Mouse (Mus musculus) 3T3-L1 (cell line): ENCODE measurements around the gene Srsf11.

Source experiments
- DNase-seq: peaks from one replicate; pipeline ENCODE4 v3.0.0-alpha.2; 2015; ENCODE audit warnings: low read depth, low spot score

Gene Srsf11

GRCm38 (mm10) chr3:158036329-158036988 lies at the start of gene Srsf11, which contains the start of gene Lrrc40:
Gene Srsf11 (minus strand): TSS chr3:158036639.
Gene Lrrc40 (plus strand): TSS chr3:158036662.
- peak; percentile 97 for DNase-seq

GRCm38 (mm10) chr3:158077828-158078227 lies 41.4 kb upstream of the Srsf11 start:
- no peak for DNase-seq

DNA sequence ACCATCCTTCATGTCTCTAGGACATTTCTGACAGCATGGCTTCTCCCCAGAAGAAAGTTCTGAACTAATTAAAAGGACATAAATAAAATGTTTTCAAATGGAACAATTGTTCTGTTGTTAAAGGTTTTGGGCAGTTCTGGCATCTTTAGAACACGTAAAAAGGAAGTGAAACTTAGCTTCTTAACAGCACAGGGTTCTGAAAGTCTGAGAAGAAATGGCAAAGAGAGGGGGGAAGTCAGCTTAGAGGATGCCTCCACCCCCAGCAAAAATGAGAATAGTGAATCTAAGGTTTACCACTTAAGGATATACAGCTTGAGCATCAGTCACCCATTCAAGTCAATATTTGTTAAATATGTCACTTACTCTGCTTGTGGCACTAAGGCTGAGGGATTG lies 40.9 kb upstream of the Srsf11 start:
- DNase-seq = no peak

DNA sequence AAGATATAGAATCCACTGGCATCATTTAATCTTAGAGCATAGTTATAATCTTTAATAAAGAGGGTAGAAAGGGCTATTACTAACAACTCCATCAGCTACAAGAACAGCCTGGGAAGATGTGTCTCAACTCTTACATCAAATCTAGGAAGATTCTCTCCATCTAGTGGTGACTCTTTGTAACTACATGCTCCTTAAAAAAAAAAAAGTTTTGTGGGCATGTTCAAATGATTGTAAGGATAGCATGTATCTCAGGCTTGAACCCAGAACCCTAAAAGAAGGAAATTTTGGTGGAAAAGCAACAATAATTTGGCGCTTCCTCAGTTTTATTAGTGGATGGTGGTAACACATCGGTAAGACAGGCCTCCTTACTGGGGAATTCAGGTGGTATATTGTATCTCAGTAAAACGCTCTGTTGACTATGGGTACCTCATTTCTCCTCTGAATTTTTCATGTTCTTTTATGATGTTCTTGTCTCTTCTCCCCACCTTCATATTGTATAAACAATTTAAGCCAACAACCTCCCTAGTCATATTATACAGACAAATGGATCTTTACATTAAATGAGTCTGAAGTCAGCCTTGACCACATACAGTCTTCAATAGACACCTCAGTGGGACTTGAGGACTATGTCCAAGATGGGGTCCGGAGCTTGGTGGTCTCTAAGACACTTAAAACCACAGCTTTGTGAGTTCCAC lies 40.4 kb upstream of the Srsf11 start:
- DNase-seq = peak; percentile 77

DNA sequence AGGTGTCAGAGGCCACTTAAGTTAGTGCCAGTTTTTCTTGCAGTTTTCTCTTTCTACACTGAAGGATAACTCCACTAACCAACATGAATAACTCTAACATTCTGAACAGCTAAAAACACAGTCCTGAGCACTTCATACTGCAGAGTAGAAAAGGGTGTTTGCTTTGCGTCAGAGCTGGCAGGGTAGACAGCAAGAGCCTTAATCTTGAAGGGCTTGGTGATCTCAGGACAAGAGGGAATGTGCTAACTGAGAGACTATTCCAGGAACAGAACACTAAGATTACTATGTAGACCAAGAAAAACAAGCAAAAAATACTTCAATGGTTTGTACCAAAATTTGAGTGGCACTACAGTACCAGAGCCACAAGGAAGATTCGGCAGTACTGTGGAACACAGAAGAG lies 38.6 kb upstream of the Srsf11 start:
- no peak for DNase-seq

GRCm38 (mm10) chr3:158068613-158069263 lies 32.3 kb upstream of the Srsf11 start:
- DNase-seq = no peak

- peak; percentile 13 for DNase-seq
Measured at GRCm38 (mm10) chr3:158067916-158068315, 31.5 kb upstream of the Srsf11 start.

DNA sequence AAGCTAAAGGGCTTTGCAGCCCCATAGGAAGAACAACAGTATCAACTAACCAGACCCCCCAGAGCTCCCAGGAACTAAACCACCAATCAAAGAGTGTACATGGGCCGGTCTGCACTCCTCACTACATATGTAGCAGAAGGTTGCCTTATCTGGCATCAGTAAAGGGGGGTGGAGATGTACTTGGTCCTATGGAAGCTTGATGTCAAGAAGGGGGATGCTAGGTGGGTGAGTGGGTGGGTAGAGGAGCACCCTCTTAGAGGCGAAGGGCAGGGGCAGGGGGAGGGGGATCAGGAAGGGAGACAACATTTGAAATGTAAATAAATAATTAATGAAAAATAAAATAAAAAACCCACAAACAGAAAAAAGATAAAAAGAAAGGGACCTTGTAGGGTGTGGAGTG lies 28.8 kb upstream of the Srsf11 start:
- no peak for DNase-seq

GRCm38 (mm10) chr3:158061811-158062523 lies 25.5 kb upstream of the Srsf11 start:
- DNase-seq = no peak

DNA sequence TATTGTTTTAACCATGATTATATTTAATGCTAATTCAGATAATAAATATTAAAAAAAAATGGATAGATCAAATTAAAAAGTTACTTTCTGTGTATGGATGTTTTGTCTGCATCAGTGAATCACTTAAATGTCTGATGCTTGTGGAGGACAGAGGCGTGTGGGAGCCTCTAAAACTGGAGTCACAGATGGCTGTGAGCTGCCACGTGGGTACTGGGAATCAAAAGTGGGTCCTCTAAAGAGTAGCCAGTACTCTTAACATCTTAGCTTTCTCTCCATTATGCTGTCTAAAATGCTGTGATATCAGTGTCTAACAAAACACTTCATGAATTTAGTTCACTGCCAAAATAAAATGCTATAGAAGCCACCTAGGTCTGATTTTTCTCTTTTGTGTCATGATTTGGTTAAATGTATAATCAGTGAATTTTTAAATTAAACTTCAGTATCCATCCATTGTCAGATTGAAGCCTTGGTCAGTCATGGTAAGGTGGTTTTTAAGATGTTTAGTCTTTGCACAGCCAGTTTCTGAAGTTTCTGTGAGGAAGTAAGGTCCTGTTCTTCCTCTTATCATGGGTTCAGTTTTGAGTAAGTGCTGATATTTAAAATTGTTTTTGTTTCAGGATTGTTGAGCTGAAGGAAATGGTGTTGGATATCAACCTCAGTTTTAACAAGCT lies 24.3 kb upstream of the Srsf11 start:
- DNase-seq = no peak

DNA sequence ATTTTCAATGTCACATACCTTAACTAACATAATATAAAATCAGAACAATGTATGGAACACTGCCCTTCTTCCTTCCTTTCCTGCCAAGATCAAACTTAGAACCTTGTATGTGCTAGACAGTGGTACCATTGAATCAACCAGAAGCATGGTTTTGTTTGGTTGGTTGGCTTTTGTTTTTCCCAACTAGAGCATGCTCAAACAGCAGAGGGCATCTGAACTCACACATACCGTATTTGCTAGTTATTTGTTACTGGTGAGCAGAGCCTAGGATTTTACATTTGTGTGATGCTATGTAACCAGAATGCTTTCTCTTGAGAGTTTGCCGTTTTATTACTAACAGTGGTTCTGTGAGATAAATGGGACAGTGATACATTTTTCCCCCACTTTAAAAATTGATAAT lies 13.1 kb upstream of the Srsf11 start:
- no peak for DNase-seq

- no peak for DNase-seq
Measured at GRCm38 (mm10) chr3:158040755-158041154, 4.3 kb upstream of the Srsf11 start.

DNA sequence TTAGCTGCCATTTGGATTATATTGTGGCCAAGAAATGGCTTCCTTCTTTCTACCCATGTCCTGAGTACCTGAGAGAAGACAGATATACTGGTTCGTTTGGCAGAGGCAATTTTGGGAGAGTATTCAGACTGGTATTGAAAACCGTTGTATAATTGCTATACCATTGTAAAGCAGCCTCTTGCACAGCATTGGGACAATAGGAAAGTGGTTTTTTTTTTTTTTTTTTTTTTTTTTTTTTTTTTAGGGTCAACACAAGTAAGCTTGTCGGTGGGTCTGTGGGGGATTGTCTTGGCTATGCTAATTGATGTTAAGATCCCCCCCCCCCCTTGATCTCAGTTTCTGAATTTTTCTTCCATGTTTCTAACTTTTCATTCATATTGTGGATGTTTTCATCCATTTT lies 1.7 kb upstream of the Srsf11 start:
- no peak for DNase-seq

DNA sequence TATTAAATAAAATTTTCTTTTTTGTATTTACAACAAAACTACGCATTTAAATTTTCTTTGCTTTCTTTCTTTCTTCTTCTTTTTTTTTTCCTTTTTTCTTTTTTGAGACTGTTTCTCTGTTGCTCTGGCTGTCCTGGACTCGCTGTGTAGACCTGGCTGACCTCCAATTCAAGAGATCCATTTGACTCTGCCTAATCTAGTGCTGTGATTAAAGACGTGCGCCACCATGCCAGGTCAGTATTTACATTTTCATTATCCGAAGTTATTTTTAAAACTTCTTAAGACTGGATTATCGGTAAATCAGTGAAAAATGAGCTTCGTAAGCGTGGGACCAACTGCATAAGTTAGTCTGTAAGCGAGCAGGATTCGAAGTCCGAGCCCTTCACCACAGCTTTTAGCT lies 573 bp downstream of the Srsf11 start:
- peak; percentile 60 for DNase-seq

DNA sequence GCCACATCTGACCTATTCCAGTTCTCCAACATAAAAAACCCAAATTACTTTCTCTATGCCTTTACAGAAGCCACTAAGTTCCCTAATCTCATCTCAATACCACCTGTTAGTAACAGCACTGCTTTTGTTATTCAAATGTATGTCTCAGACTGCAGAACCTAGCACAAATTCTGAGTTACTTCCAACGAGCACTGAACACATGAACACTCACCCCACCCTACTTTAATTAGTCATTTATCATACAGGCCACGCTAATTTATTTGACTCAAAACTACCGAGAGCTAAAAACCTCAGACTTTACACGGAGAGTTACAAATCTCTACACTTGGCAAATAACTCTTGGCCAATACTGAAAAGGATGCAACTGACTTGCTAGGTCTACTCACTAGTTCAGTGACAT lies 4.3 kb downstream of the Srsf11 start:
- DNase-seq = peak; percentile 54

- DNase-seq = peak; percentile 92
Measured at GRCm38 (mm10) chr3:158031371-158031925, 5.0 kb downstream of the Srsf11 start.

GRCm38 (mm10) chr3:158009762-158010320 lies 26.6 kb downstream of the Srsf11 start:
- DNase-seq = no peak

GRCm38 (mm10) chr3:158008647-158009046 lies 27.8 kb downstream of the Srsf11 start:
- DNase-seq = no peak

DNA sequence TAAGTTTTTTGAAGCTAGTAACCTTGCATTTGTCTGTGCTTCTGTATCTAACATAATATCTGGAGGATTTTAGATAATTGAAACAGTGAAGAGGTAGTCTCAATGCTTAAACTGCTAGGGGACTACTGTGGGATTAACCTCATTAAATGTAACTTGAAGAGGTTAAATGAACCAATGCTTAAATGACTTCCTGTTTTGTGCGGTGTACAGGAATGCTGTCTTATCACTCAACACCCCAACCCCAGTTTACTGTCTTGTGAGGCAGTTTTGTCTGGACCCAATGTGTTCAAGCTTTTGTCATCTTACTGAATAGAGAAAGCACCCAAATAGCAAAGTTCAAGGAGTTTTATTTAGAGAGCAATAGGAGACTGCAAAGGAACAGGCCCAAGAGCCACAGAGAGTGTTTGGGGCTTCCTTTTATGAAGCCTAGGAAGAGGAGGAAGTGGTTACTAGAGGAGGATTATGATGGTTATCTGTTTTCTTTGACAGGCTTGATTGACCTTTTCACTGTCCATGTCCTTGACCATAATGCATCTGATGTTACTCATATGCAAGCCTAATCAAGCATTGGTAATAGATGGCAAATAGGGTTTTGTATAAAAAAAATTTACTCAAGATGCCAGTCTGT lies 37.6 kb downstream of the Srsf11 start:
- no peak for DNase-seq

- no peak for DNase-seq
Measured at GRCm38 (mm10) chr3:157995726-157996125, 40.7 kb downstream of the Srsf11 start.
